Mouse (Mus musculus) cerebellum, adult 9-10 months (tissue): ENCODE measurements around the gene Rflna.

Source experiments
- DNase-seq: peaks from one replicate; pipeline ENCODE4 v3.0.0; 2022

Gene Rflna

GRCm38 (mm10) chr5:125011166-125011565 is 8.1 kb downstream of the Rflna start:
- DNase-seq = no peak

DNA sequence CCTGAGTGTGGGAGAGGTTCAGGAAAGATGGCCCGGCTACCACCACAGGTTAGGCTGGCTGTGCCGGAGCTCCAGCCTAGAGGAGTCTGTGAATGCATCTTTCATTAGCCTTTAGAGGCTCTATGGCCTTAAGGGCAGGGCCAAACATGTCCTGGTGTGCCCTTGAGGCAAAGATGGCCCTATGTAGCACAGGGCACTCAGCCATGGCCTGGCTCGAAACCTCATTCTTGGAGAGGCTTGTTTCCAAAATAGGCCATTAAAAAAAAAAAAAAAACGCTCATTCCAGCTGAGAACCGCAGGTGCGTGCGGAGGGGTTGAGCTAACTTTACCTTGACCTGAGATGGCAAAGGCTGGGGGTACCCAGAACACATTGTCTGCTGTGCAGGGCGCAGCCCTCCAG is 8.6 kb downstream of the Rflna start:
- DNase-seq = no peak

DNA sequence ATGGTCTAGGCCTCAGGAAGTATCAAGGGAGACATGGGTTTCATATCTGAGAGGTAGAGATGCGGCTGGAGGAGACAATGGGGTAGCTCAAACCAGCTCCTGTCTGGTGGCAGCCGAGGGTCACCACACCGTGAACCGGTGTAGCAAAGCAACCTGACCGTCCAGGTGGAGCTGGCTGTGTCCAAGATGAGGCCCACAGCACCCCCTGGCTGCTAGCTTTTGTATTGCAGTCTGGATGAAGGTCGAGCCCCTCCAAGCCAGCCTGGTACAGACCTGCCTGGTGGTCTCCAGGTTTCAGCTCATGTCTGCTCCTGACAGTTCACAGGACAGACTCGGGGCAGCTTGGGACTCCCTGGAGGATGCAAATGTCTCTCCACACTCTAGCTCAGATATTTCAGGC is 11.5 kb downstream of the Rflna start:
- DNase-seq = peak; percentile 83

- peak; percentile 65 for DNase-seq
These were observed 12.0 kb downstream of the Rflna start for GRCm38 (mm10) chr5:125015066-125015465.

- peak; percentile 15 for DNase-seq
These were observed 12.6 kb downstream of the Rflna start for GRCm38 (mm10) chr5:125015576-125015975.

GRCm38 (mm10) chr5:125016421-125017242 is 13.6 kb downstream of the Rflna start:
- DNase-seq = peak; percentile 21

DNA sequence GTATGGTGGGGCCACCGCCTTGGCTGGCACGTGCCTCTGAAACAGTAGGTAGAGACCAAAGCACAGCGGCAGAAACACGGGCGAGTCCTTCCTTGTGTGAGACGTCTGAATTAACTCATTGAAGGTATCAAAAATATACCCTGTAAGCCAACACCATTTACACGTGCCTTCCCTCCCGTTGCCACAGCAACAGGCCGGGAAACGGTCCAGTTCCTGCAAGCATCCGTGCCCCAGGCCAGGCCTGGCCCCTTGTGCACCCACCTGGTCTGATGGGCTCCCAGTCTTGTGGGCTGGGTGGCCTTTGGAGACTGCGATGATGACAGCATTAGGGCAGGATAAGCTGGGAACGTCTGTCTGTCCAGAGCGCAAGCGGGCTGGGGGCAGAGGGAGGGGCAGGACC is 14.3 kb downstream of the Rflna start:
- DNase-seq = peak; percentile 23

DNA sequence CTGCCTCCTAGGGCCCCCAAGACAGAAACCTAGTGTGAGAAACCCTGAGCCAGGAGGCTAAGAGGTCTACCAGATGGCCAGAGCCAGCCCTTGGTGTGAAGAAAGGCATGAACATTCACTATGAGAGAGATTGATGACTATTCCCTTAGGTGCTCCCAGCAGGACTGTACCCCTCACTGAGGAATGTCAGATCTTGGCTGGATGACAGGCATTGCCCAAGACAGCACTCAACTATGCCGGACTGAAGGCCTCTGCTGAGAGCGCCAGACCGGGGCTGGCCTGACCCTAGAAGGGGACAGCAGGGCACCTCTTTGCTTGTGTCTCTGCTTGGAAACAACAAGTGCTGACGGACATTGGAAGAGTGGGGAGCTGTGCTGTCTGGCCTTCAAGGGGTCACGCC is 16.1 kb downstream of the Rflna start:
- DNase-seq = no peak

DNA sequence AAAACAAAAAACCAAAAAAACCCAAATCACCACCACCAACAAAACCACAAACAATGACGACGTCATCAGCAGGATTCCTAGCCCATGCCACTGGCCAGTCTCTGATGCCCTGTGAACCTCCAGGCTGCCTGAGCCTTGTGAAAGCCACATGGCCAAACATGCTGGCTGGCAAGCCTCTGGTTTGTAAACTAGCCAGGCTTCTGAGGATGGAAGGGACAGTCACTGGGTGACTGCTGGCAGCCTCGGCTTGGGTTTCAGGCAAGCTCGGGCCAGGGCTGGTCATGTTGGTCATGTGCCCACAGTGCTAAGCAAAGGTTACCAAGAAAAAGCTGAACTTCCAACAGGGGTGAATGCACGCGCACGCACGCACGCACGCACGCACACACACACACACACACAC is 18.3 kb downstream of the Rflna start:
- peak; percentile 89 for DNase-seq

GRCm38 (mm10) chr5:125024002-125024401 is 21.0 kb downstream of the Rflna start:
- DNase-seq = no peak

- no peak for DNase-seq
These were observed 25.4 kb downstream of the Rflna start for GRCm38 (mm10) chr5:125028371-125028770.

GRCm38 (mm10) chr5:125028911-125029310 is 25.9 kb downstream of the Rflna start:
- no peak for DNase-seq

GRCm38 (mm10) chr5:125036483-125036882 is 33.5 kb downstream of the Rflna start:
- DNase-seq = no peak

GRCm38 (mm10) chr5:125039377-125040027 is 36.5 kb downstream of the Rflna start:
- DNase-seq = peak; percentile 80

DNA sequence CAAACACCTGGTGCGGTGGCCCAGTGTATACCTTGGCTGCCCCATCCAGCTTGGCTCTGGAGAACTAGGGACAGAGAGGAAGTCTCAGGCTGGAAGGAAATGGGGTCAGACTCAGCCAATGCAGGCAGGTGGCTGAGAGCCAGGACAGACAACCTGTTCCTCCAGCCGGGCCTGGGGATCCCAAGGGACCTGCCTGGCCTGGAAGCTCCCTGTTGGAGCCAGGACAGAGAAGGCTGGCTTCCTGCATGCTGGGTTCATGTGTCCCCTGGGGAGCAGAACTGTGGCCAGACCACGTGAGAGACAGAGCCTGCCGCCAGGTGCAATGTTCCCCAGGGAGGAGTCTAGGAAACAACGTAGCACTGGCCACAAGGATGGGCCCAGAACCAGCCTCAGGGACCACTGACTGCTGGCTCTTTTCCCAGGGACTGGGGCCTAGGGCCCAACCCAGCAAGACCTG is 37.1 kb downstream of the Rflna start:
- DNase-seq = peak; percentile 91

DNA sequence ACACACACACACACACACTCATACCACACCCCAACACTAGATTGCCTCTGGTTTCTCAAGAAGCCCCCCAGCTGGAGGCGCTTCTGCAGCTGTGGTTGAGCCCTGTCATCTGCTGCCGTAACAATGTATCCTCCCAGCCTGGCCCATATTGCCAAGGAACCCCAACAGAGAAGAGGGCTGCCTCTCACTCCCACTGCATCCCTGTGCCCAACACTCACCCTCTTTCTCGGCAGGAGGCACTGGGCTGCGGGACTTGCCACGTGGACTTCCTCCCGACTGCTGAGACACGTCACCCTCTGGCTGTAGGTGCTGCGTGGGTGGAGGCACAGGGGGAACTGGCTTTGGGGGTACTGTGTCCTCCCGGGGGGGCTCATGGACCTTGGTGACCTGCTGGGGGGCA is 38.6 kb downstream of the Rflna start:
- no peak for DNase-seq

DNA sequence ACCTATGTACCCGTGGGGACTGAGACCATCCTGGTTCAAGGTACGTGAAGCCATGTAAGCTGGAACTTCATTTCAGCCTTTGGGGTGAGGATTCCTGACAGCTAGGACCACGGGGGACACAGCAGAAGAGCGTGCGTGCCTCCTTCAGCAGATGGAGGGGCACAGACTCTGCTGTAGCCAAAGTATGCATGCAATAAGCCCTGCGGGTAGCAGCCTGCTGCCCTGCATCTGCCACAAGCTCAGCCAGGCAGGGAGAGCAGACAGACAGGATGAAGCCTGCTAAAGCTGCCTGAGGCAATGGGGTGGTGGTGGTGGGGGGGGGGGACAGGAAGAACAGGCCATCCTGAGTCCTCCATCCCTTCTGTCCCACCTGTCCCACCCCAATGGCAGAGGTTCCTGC is 40.4 kb downstream of the Rflna start:
- no peak for DNase-seq

DNA sequence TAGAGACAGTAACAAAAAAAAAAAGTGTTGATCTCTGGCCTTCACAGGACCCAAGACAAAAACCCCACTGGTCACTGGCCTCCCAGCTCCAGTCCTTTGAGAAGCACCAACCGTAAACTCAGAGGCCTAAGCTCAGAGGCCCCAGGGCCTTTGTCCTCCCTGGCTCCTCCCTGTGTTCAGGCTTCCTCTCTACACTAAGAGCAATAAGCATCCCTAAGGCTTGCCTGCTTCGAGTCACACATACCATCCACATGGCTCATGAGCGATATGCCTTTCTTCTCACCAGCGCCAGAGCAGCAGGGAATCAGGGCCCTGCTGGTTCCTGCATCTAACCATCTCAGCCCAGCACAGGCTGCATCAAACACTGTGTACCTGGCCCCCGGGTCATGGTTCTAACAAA is 42.2 kb downstream of the Rflna start:
- no peak for DNase-seq

DNA sequence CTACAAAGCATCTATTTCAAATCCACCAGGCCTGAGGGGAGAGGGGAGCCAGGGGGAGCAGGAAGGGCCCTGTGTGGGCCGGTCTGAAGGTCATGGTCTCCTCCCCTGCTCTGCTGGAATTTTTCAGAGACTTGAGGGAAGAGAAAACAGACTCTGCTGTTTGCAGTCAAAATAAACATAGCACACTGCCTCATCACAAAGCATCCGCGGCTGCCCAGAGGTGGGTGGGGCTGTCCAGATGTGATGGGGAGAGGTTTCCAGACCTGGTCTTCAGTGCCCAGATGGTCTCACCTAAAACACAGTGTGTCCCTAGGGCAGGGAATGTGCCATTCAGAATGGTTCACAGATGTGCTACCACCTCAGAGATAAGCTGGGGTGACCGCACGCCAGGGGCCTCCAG is 43.4 kb downstream of the Rflna start:
- no peak for DNase-seq

GRCm38 (mm10) chr5:125049481-125049880 is 46.5 kb downstream of the Rflna start:
- no peak for DNase-seq

- no peak for DNase-seq
These were observed 49.2 kb downstream of the Rflna start for GRCm38 (mm10) chr5:125052237-125052602.

DNA sequence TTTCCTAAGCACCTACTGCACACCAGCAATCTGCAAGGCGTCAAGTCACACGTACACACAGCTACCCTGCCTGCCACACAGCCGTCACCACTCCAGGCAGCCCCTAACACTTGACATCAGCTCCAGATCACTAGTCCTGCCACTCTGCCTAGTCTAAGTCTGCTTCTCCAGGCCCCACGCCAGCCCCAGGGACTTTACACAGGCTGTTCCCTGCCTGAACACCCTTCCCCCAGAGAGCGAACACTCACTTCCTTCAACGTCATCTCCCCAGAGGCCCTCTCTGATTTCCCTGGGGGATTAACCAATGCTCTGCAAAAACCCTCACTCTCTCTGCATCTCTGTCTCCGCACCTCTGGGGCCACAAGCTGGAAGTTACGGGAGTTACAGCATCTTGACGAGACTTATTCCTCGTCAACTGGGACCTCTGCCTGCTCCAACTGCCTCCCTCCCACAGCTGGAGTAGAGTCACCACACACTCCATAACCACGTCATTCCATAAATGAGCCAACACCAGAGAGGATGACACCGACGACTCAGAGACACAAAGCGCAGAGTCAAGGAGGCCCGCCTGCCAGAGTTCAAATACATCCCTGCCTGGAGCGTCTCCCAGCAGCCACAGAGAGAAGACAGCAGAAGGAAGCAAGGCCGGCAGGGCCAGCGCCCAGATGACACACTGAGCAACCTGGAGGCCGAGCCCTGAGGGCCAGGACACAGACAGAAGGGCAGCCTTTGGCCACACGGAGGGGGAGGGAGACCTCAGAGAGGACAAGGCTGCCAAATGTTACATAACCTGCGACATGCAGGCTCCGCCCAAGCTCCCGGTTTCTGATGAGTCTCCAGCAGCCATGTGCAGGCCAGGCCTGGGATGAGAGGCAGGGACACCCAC is 49.8 kb downstream of the Rflna start:
- peak; percentile 93 for DNase-seq

- DNase-seq = no peak
These were observed 50.6 kb downstream of the Rflna start for GRCm38 (mm10) chr5:125053661-125054060.
